Mouse (Mus musculus): ENCODE measurements around the gene Zfp867. TPM values are rescaled to one million over a fixed set of nuclear protein-coding genes. Genes with fewer than 3 reads are reported as not detected.

Zfp867 gene
- polyA plus RNA-seq, 1 experiment from 2014 or later: 11.6 TPM

GRCm38 (mm10) chr11:59506713-59507074 is 34.4 kb upstream of the Zfp867 start:
- Histone ChIP-seq H3K9ac (ENCODE audit: low read length) (peak overlapping the region; percentile 97), H3K36me3 (ENCODE audit: control insufficient read depth, insufficient read depth, low read length) (peaks cover 9% of the 10 kb centered on the region), H3K4me1 (ENCODE audit: control insufficient read depth, insufficient read depth, low read length) (peaks cover 6% of the 10 kb centered on the region), H3K27me3 (ENCODE audit: control insufficient read depth, insufficient read depth, low read length) (no peaks in the 10 kb centered on the region), H3K9me3 (ENCODE audit: control insufficient read depth, low read length) (no peaks in the 10 kb centered on the region), H3K4me2 (ENCODE audit: low read depth) (peak overlapping the region; percentile 93), H3K27ac (ENCODE audit: low read depth, low read length) (peak overlapping the region; percentile 81), H3K4me3 (ENCODE audit: low read depth, low read length) (peak overlapping the region; percentile 83)
- DNase-seq (ENCODE audit: low spot score): no peak
- under 1% methylated on average over 14 of the region's 14 CpGs for WGBS
- no peak; the same call in 1 of the 2 replicates for ATAC-seq (ENCODE audit: insufficient read depth, low FRiP score, low TSS enrichment)

- under 1% methylated on average over 61 of the region's 71 CpGs for WGBS
- Histone ChIP-seq H3K4me3 (ENCODE audit: low read depth, low read length) (peak overlapping the region; percentile 83), H3K36me3 (ENCODE audit: control insufficient read depth, insufficient read depth, low read length) (peaks cover 12% of the 10 kb centered on the region), H3K27ac (ENCODE audit: low read depth, low read length) (peak overlapping the region; percentile 81), H3K4me2 (ENCODE audit: low read depth) (peak overlapping the region; percentile 93), H3K9ac (ENCODE audit: low read length) (peak overlapping the region; percentile 97), H3K9me3 (ENCODE audit: control insufficient read depth, low read length) (no peaks in the 10 kb centered on the region), H3K27me3 (ENCODE audit: control insufficient read depth, insufficient read depth, low read length) (no peaks in the 10 kb centered on the region), H3K4me1 (ENCODE audit: control insufficient read depth, insufficient read depth, low read length) (peaks cover 6% of the 10 kb centered on the region)
- peak; percentile 91 for ATAC-seq (ENCODE audit: insufficient read depth, low FRiP score, low TSS enrichment)
- DNase-seq (ENCODE audit: low spot score): peak; percentile 90
Observed at GRCm38 (mm10) chr11:59505839-59506712, 33.8 kb upstream of the Zfp867 start.

- H3K9me3 ChIP-seq (ENCODE audit: control insufficient read depth, low read length): no peaks in the 10 kb centered on the region
- peaks cover 15% of the 10 kb centered on the region for H3K36me3 ChIP-seq (ENCODE audit: control insufficient read depth, insufficient read depth, low read length)
- ATAC-seq (ENCODE audit: insufficient read depth, low FRiP score, low TSS enrichment) (peak; percentile 68), DNase-seq (ENCODE audit: low spot score) (peak; percentile 74)
- peak overlapping the region; percentile 93 for H3K4me2 ChIP-seq (ENCODE audit: low read depth)
- peaks cover 6% of the 10 kb centered on the region for H3K4me1 ChIP-seq (ENCODE audit: control insufficient read depth, insufficient read depth, low read length)
- peak overlapping the region; percentile 83 for H3K4me3 ChIP-seq (ENCODE audit: low read depth, low read length)
- WGBS: 1% methylated on average over 21 of the region's 21 CpGs
- H3K27me3 ChIP-seq (ENCODE audit: control insufficient read depth, insufficient read depth, low read length): no peaks in the 10 kb centered on the region
- H3K27ac ChIP-seq (ENCODE audit: low read depth, low read length): peak overlapping the region; percentile 81
- H3K9ac ChIP-seq (ENCODE audit: low read length): peak overlapping the region; percentile 97
Observed at GRCm38 (mm10) chr11:59505351-59505838, 33.1 kb upstream of the Zfp867 start.

- H3K27ac ChIP-seq (ENCODE audit: low read depth, low read length): no peak overlapping the region
- H3K9ac ChIP-seq (ENCODE audit: low read length): no peak overlapping the region
- H3K9me3 ChIP-seq (ENCODE audit: control insufficient read depth, low read length): 0 out of 2 replicates have a peak, but pooled peaks cover 2% of the 10 kb centered on the region
- DNase-seq (ENCODE audit: low spot score): no peak
- peaks cover 32% of the 10 kb centered on the region for H3K36me3 ChIP-seq (ENCODE audit: control insufficient read depth, insufficient read depth, low read length)
- no peak overlapping the region for H3K4me2 ChIP-seq (ENCODE audit: low read depth)
- no peak for ATAC-seq (ENCODE audit: insufficient read depth, low FRiP score, low TSS enrichment)
- no peaks in the 10 kb centered on the region for H3K27me3 ChIP-seq (ENCODE audit: control insufficient read depth, insufficient read depth, low read length)
- H3K4me3 ChIP-seq (ENCODE audit: low read depth, low read length): no peak overlapping the region
- peaks cover 6% of the 10 kb centered on the region for H3K4me1 ChIP-seq (ENCODE audit: control insufficient read depth, insufficient read depth, low read length)
- 91% methylated on average over 5 of the region's 5 CpGs for WGBS
Observed at GRCm38 (mm10) chr11:59501978-59502700, 29.9 kb upstream of the Zfp867 start.

- Histone ChIP-seq H3K36me3 (ENCODE audit: control insufficient read depth, insufficient read depth, low read length) (peaks cover 34% of the 10 kb centered on the region), H3K4me3 (ENCODE audit: low read depth, low read length) (no peak overlapping the region)
- no peak for ATAC-seq (ENCODE audit: insufficient read depth, low FRiP score, low TSS enrichment)
Observed at GRCm38 (mm10) chr11:59497747-59498146, 25.5 kb upstream of the Zfp867 start.

GRCm38 (mm10) chr11:59496672-59497310 is 24.5 kb upstream of the Zfp867 start:
- Histone ChIP-seq H3K9ac (ENCODE audit: low read length) (no peak overlapping the region), H3K4me2 (ENCODE audit: low read depth) (no peak overlapping the region), H3K27ac (ENCODE audit: low read depth, low read length) (no peak overlapping the region), H3K4me3 (ENCODE audit: low read depth, low read length) (no peak overlapping the region), H3K36me3 (ENCODE audit: control insufficient read depth, insufficient read depth, low read length) (peaks cover 37% of the 10 kb centered on the region), H3K9me3 (ENCODE audit: control insufficient read depth, low read length) (0 out of 2 replicates have a peak, but pooled peaks cover 2% of the 10 kb centered on the region), H3K4me1 (ENCODE audit: control insufficient read depth, insufficient read depth, low read length) (no peaks in the 10 kb centered on the region), H3K27me3 (ENCODE audit: control insufficient read depth, insufficient read depth, low read length) (no peaks in the 10 kb centered on the region)
- ATAC-seq (ENCODE audit: insufficient read depth, low FRiP score, low TSS enrichment) (no peak), DNase-seq (ENCODE audit: low spot score) (no peak)
- 88% methylated on average over 6 of the region's 6 CpGs for WGBS

More at GRCm38 (mm10) chr11:59497747-59498146, 25.5 kb upstream of the Zfp867 start:
- H3K9me3 ChIP-seq (ENCODE audit: control insufficient read depth, low read length): 0 out of 2 replicates have a peak, but pooled peaks cover 2% of the 10 kb centered on the region
- no peak overlapping the region for H3K27ac ChIP-seq (ENCODE audit: low read depth, low read length)
- no peak overlapping the region for H3K4me2 ChIP-seq (ENCODE audit: low read depth)
- DNase-seq (ENCODE audit: low spot score): no peak
- no peak overlapping the region for H3K9ac ChIP-seq (ENCODE audit: low read length)
- no peaks in the 10 kb centered on the region for H3K4me1 ChIP-seq (ENCODE audit: control insufficient read depth, insufficient read depth, low read length)
- WGBS: 92% methylated on average over 7 of the region's 7 CpGs
- no peaks in the 10 kb centered on the region for H3K27me3 ChIP-seq (ENCODE audit: control insufficient read depth, insufficient read depth, low read length)

GRCm38 (mm10) chr11:59486222-59486621 is 13.9 kb upstream of the Zfp867 start:
- no peak for ATAC-seq (ENCODE audit: insufficient read depth, low FRiP score, low TSS enrichment)
- Histone ChIP-seq H3K36me3 (ENCODE audit: control insufficient read depth, insufficient read depth, low read length) (peaks cover 9% of the 10 kb centered on the region), H3K27ac (ENCODE audit: low read depth, low read length) (no peak overlapping the region), H3K9ac (ENCODE audit: low read length) (no peak overlapping the region), H3K4me1 (ENCODE audit: control insufficient read depth, insufficient read depth, low read length) (no peaks in the 10 kb centered on the region), H3K27me3 (ENCODE audit: control insufficient read depth, insufficient read depth, low read length) (no peaks in the 10 kb centered on the region), H3K4me3 (ENCODE audit: low read depth, low read length) (no peak overlapping the region), H3K4me2 (ENCODE audit: low read depth) (no peak overlapping the region), H3K9me3 (ENCODE audit: control insufficient read depth, low read length) (no peaks in the 10 kb centered on the region)
- 87% methylated on average over 8 of the region's 8 CpGs for WGBS
- DNase-seq (ENCODE audit: low spot score): no peak

- no peaks in the 10 kb centered on the region for H3K27me3 ChIP-seq (ENCODE audit: control insufficient read depth, insufficient read depth, low read length)
- H3K4me1 ChIP-seq (ENCODE audit: control insufficient read depth, insufficient read depth, low read length): no peaks in the 10 kb centered on the region
- H3K27ac ChIP-seq (ENCODE audit: low read depth, low read length): no peak overlapping the region
- no peak overlapping the region for H3K4me3 ChIP-seq (ENCODE audit: low read depth, low read length)
- H3K9me3 ChIP-seq (ENCODE audit: control insufficient read depth, low read length): no peaks in the 10 kb centered on the region
- ATAC-seq (ENCODE audit: insufficient read depth, low FRiP score, low TSS enrichment) (no peak), DNase-seq (ENCODE audit: low spot score) (no peak)
- no peak overlapping the region for H3K4me2 ChIP-seq (ENCODE audit: low read depth)
- no peak overlapping the region for H3K9ac ChIP-seq (ENCODE audit: low read length)
- H3K36me3 ChIP-seq (ENCODE audit: control insufficient read depth, insufficient read depth, low read length): peaks cover 9% of the 10 kb centered on the region
- 64% methylated on average over 2 of the region's 2 CpGs for WGBS
Observed at GRCm38 (mm10) chr11:59485641-59486040, 13.4 kb upstream of the Zfp867 start.
